Mouse (Mus musculus): ENCODE data around the gene Comtd1.

Gene Comtd1

GRCm38 (mm10) chr14:21806631-21807160 lies 42.1 kb downstream of the Comtd1 start:
- no peak for DNase-seq (ENCODE audit: extremely low spot score, low read depth, low spot score)

GRCm38 (mm10) chr14:21806203-21806602 lies 42.6 kb downstream of the Comtd1 start:
- DNase-seq (ENCODE audit: extremely low spot score, low read depth, low spot score): no peak

- DNase-seq (ENCODE audit: extremely low spot score, low read depth, low spot score): no peak
These were observed 46.1 kb downstream of the Comtd1 start for GRCm38 (mm10) chr14:21802543-21803206.

GRCm38 (mm10) chr14:21801624-21802023 lies 47.2 kb downstream of the Comtd1 start:
- no peak for DNase-seq (ENCODE audit: extremely low spot score, low read depth, low spot score)

- DNase-seq (ENCODE audit: extremely low spot score, low read depth, low spot score): no peak
These were observed 48.1 kb downstream of the Comtd1 start for GRCm38 (mm10) chr14:21800641-21801040.
